Mouse (Mus musculus) ES-E14 (cell line): Measurements from ENCODE around the gene Vrk1. TPM values are rescaled to one million over a fixed set of nuclear protein-coding genes. Genes with fewer than 3 reads are reported as not detected.
A peak's percentile ranks its signal among the peaks of the same experiment; 100 is the strongest.

Experiments used
- DNase-seq: peaks from one replicate; pipeline ENCODE4 v3.0.0-alpha.2; 2013; ENCODE audit warnings: low read depth, low spot score
- H3K27ac ChIP-seq: 2 replicates; pipeline ENCODE4 v1.5.1; 2012; ENCODE audit warnings: low read depth, mild to moderate bottlenecking, low read length, moderate library complexity, mixed read lengths; ENCODE audit not compliant: poor library complexity, insufficient read depth, severe bottlenecking
- H3K36me3 ChIP-seq: 2 replicates; pipeline ENCODE4 v1.6.1; 2012; ENCODE audit warnings: mild to moderate bottlenecking, low read length, moderate library complexity, mixed read lengths; ENCODE audit not compliant: control insufficient read depth, poor library complexity, insufficient read depth, severe bottlenecking
- H3K4me1 ChIP-seq, 2 experiments: fragments of 150-350 bp in 1 of 2; sonication (generic) in 1 of 2; 2 replicates each; pipeline ENCODE4 v1.6.1; 2012; ENCODE audit warnings: low read length in 2 of 2, mild to moderate bottlenecking in 1 of 2, mixed read lengths in 1 of 2; ENCODE audit not compliant: control insufficient read depth in 2 of 2, insufficient read depth in 2 of 2, poor library complexity in 1 of 2
- H3K4me3 ChIP-seq, 2 experiments: fragments of 150-350 bp in 1 of 2; sonication (generic) in 1 of 2; 2 replicates each; pipeline ENCODE4 v1.5.1; 2012; ENCODE audit warnings: low read length in 2 of 2, low read depth in 1 of 2, mild to moderate bottlenecking in 1 of 2, mixed read lengths in 1 of 2; ENCODE audit not compliant: insufficient read depth in 1 of 2, poor library complexity in 1 of 2, severe bottlenecking in 1 of 2
- H3K9ac ChIP-seq: 2 replicates; pipeline ENCODE4 v1.6.1; 2012; ENCODE audit warnings: low read depth, mild to moderate bottlenecking, low read length, mixed read lengths; ENCODE audit not compliant: poor library complexity, insufficient read depth, severe bottlenecking
- H3K9me3 ChIP-seq: fragments of 150-350 bp; sonication (generic); 2 replicates; pipeline ENCODE4 v1.6.1; 2012; ENCODE audit warnings: low read depth, mild to moderate bottlenecking, low read length; ENCODE audit not compliant: control insufficient read depth, insufficient read depth
- CHD2 ChIP-seq: IDR thresholded peaks from 2 replicates; pipeline ENCODE4 v1.6.1; 2014; ENCODE audit warnings: mild to moderate bottlenecking, low read depth, low read length, inconsistent platforms
- HCFC1 ChIP-seq: IDR thresholded peaks from 2 replicates; pipeline ENCODE4 v1.6.1; 2012; ENCODE audit warnings: low read length, inconsistent platforms, borderline replicate concordance; ENCODE audit not compliant: insufficient read depth
- MAFK ChIP-seq: IDR thresholded peaks from 2 replicates; pipeline ENCODE4 v1.6.1; 2014; ENCODE audit warnings: mild to moderate bottlenecking, low read depth, low read length, inconsistent platforms; ENCODE audit not compliant: insufficient read depth
- ZC3H11A ChIP-seq: IDR thresholded peaks from 2 replicates; pipeline ENCODE4 v1.6.1; 2012; ENCODE audit warnings: low read depth, mild to moderate bottlenecking, inconsistent platforms, low read length, borderline replicate concordance
- ZNF384 ChIP-seq: IDR thresholded peaks from 2 replicates; pipeline ENCODE4 v1.6.1; 2012; ENCODE audit warnings: low read depth, low read length, inconsistent platforms
- in situ Hi-C, 2 experiments: fragments of 600-800 bp; cut with MboI; formaldehyde crosslinking; loops; one replicate each; pipeline ENCODE4 v1.15.1; 2025; ENCODE audit warnings: low sequenced_read_pairs in 2 of 2, inconsistent platforms in 1 of 2; ENCODE audit not compliant: unreplicated experiment in 2 of 2
- total RNA-seq: library from RNA; depleted of rRNA; stranded (reverse); fragments of 300-350 nt; gene quantifications from 2 replicates; pipeline ENCODE4 v1.2.3, GENCODE M21; 2012

The Vrk1 gene
- total RNA-seq, 1 experiment = 56.6 TPM

DNA sequence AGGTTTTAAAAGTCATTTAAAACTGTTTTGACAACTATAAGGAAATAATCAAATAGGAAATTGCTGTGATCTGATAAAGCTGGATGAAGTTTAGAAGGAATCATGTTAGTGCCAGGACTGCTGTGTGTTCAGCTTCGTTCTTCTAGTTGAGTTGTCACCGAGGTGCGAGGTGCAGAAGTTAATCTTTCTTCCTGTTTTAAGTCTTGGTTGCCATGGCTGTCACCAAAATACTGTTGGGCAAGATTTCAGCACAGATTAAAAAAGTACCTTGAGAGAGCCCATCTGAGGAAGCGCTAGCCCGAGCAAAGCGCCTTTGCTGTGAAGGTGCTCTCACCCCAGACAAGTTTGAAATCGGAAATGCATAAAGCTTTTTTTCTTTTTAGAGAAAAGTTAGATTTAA, 24.2 kb downstream of the Vrk1 start:
- no peak for TF ChIP-seq CHD2
- TF ChIP-seq ZC3H11A = no peak
- no peak for TF ChIP-seq HCFC1
- TF ChIP-seq ZNF384 = no peak
- TF ChIP-seq MAFK = no peak
- Histone ChIP-seq H3K4me3 (no peak overlapping the region), H3K9ac (no peak overlapping the region), H3K9me3 (no peaks in the 10 kb centered on the region), H3K27ac (no peak overlapping the region), H3K4me1 (peaks cover 0 to 8% of the 10 kb centered on the region in 2 experiments; a peak in 1 of 4 replicates), H3K36me3 (peaks cover 6% of the 10 kb centered on the region; the same call in 1 of the 2 replicates)
- in situ Hi-C loops = no loop called here
- no peak for DNase-seq

DNA sequence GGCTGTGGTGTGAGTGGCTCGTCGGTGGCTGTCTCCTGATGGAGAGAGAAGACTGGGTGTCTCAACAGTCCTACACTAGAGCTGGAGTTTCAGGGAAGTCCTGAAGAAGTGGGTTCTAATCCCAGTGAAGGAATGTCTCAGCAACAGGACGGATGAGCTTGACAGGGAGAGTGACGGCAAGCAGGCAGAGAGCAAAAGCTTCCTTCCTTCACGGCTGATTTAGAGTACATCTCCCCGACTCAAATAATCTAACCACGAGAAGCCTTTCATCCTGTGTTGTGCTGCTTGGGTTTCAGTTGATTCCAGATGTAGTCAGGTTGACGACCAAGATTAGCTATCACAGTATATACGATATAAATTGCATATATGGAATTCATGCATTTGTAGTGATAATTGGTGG, 24.7 kb downstream of the Vrk1 start:
- no peak for DNase-seq
- H3K9me3 ChIP-seq = no peaks in the 10 kb centered on the region
- in situ Hi-C loops = no loop called here

GRCm38 (mm10) chr12:106040259-106040658, 30.2 kb downstream of the Vrk1 start:
- Histone ChIP-seq H3K9me3 (no peaks in the 10 kb centered on the region), H3K27ac (no peak overlapping the region), H3K4me1 (0 out of 4 replicates have a peak, but pooled peaks cover 0 to 2% of the 10 kb centered on the region in 2 experiments), H3K9ac (no peak overlapping the region), H3K4me3 (no peak overlapping the region), H3K36me3 (peaks cover 20% of the 10 kb centered on the region)
- in situ Hi-C loops = no loop called here
- no peak for DNase-seq
- TF ChIP-seq CHD2 (no peak), MAFK (no peak), ZC3H11A (no peak), HCFC1 (no peak), ZNF384 (no peak)

More for the DNA sequence above, 24.7 kb downstream of the Vrk1 start:
- H3K36me3 ChIP-seq = peaks cover 10% of the 10 kb centered on the region; the same call in 1 of the 2 replicates
- TF ChIP-seq MAFK (no peak), HCFC1 (no peak), CHD2 (no peak), ZNF384 (no peak), ZC3H11A (no peak)
- peaks cover 0 to 8% of the 10 kb centered on the region in 2 experiments; a peak in 1 of 4 replicates for H3K4me1 ChIP-seq
- no peak overlapping the region for H3K9ac ChIP-seq
- no peak overlapping the region for H3K27ac ChIP-seq
- no peak overlapping the region for H3K4me3 ChIP-seq

GRCm38 (mm10) chr12:106046143-106046795, 36.2 kb downstream of the Vrk1 start:
- Histone ChIP-seq H3K4me1 (peaks cover 0 to 8% of the 10 kb centered on the region in 2 experiments; a peak in 3 of 4 replicates), H3K27ac (0 out of 2 replicates have a peak overlapping the region, but pooled peaks have one; percentile 7), H3K36me3 (peaks cover 20% of the 10 kb centered on the region), H3K9ac (no peak overlapping the region), H3K9me3 (no peaks in the 10 kb centered on the region), H3K4me3 (no peak overlapping the region)
- DNase-seq = no peak
- in situ Hi-C loops = no loop called here
- no peak for TF ChIP-seq ZNF384
- TF ChIP-seq HCFC1 = no peak
- TF ChIP-seq MAFK = no peak
- TF ChIP-seq CHD2 = no peak
- no peak for TF ChIP-seq ZC3H11A
